In genomic region chr15:27919540-27919939, GRCm38 (mm10) we compare ENCODE assay signal across 8 mouse cellular contexts.
DNase-seq lines count a peak whose midpoint lies in the region; ATAC-seq and TF ChIP-seq lines count a peak whose summit lies in the region.

No protein-coding gene starts in this region.

- ATAC-seq in forebrain, embryonic 13.5 days: peak; percentile 69
- peak; percentile 67 for ATAC-seq in intestine, embryonic 14.5 days (replicated peaks; ENCODE audit: low FRiP score, low TSS enrichment, low read depth)

- no peak for TF ChIP-seq POLR2A in brain, embryonic 14.5 days (IDR thresholded peaks at IDR 0.05; ENCODE audit: borderline replicate concordance, extremely low read depth, insufficient read depth, insufficient read length, poor library complexity, severe bottlenecking)

- no peak overlapping the region for H3K4me3 ChIP-seq in forebrain, embryonic 13.5 days
- no peak overlapping the region for H3K4me3 ChIP-seq in intestine, embryonic 14.5 days (ENCODE audit: low read depth, low read length)

- H3K36me3 ChIP-seq in forebrain, embryonic 13.5 days (ENCODE audit: poor library complexity, severe bottlenecking): no peaks in the 10 kb centered on the region
- 0 out of 2 replicates have a peak, but pooled peaks cover 6% of the 10 kb centered on the region for H3K36me3 ChIP-seq in intestine, embryonic 14.5 days (ENCODE audit: control insufficient read depth, insufficient read depth, low read length)

- 17% methylated on average over 5 of the region's 5 CpGs for WGBS in forebrain, embryonic 13.5 days
- 23% methylated on average over 5 of the region's 5 CpGs for WGBS in intestine, embryonic 14.5 days

- DNase-seq in urinary bladder, postnatal 14 days (ENCODE audit: low spot score): peak; percentile 41
- DNase-seq in urinary bladder, postnatal 25 days (ENCODE audit: low spot score): no peak
- DNase-seq in brain, embryonic 14.5 days (ENCODE audit: low read depth): peak; percentile 91
- peak; percentile 74 for DNase-seq in intestine, embryonic 14.5 days (ENCODE audit: low spot score)
- peak; percentile 69 for DNase-seq in lung, postnatal 10 days
- DNase-seq in retina, postnatal 7 days (ENCODE audit: low read depth, low spot score): peak; percentile 56
- DNase-seq in frontal cortex, postnatal 25 days (ENCODE audit: low spot score in 2 of 2): no peak

- peaks cover 55% of the 10 kb centered on the region for H3K4me1 ChIP-seq in forebrain, embryonic 13.5 days
- H3K4me1 ChIP-seq in intestine, embryonic 14.5 days (replicated peaks; ENCODE audit: control insufficient read depth, insufficient read depth, low read length): peaks cover 12% of the 10 kb centered on the region

- H3K4me2 ChIP-seq in forebrain, embryonic 13.5 days: no peak overlapping the region
- no peak overlapping the region for H3K4me2 ChIP-seq in intestine, embryonic 14.5 days (ENCODE audit: low read length)

- peak; percentile 77 for TF ChIP-seq CTCF in brain, embryonic 14.5 days (IDR thresholded peaks at IDR 0.05; ENCODE audit: borderline replicate concordance, extremely low read depth, insufficient read depth, insufficient read length)

- H3K9me3 ChIP-seq in forebrain, embryonic 13.5 days (replicated peaks): no peaks in the 10 kb centered on the region
- no peaks in the 10 kb centered on the region for H3K9me3 ChIP-seq in intestine, embryonic 14.5 days (ENCODE audit: control insufficient read depth, low read length)

- H3K9ac ChIP-seq in forebrain, embryonic 13.5 days: 0 out of 2 replicates have a peak overlapping the region, but pooled peaks have one; percentile 16
- H3K9ac ChIP-seq in intestine, embryonic 14.5 days (ENCODE audit: low read length): no peak overlapping the region

- no peak overlapping the region for H3K27ac ChIP-seq in forebrain, embryonic 13.5 days
- H3K27ac ChIP-seq in intestine, embryonic 14.5 days (ENCODE audit: low read depth): no peak overlapping the region

- H3K27me3 ChIP-seq in forebrain, embryonic 13.5 days: no peaks in the 10 kb centered on the region
- H3K27me3 ChIP-seq in intestine, embryonic 14.5 days (replicated peaks; ENCODE audit: control insufficient read depth, insufficient read depth, low read length): no peaks in the 10 kb centered on the region

Comparison
In these comparisons a context has a peak if more than half of its experiments do, and no peak if none do; other contexts are left out.
1. DNase-seq: peak in urinary bladder, postnatal 14 days (single experiment), brain, embryonic 14.5 days (single experiment), intestine, embryonic 14.5 days (single experiment), lung, postnatal 10 days (single experiment) and retina, postnatal 7 days (single experiment); none in urinary bladder, postnatal 25 days (single experiment) and frontal cortex, postnatal 25 days (0 of 2).